In genomic region chr7:112310017-112310360, GRCm38 (mm10) we compare ENCODE assay signal across 19 mouse cellular contexts.
DNase-seq lines count a peak whose midpoint lies in the region; ATAC-seq and TF ChIP-seq lines count a peak whose summit lies in the region.
"Had no signal": no experiment of that assay in that cellular context is flagged by ENCODE, and none has a peak within 500 bp of the region (broad histone marks: within the 10 kb centered on the region; RNA-seq: fewer than 3 reads in every experiment).

No protein-coding gene starts in this region.

- H3K4me2 ChIP-seq in heart, embryonic 12.5 days, result no peak overlapping the region
- H3K4me2 ChIP-seq in lung, embryonic 16.5 days (ENCODE audit: low read depth, low read length), result no peak overlapping the region
- H3K4me2 ChIP-seq in stomach, embryonic 16.5 days (ENCODE audit: low read depth, low read length), result no peak overlapping the region
- H3K4me2 ChIP-seq: forebrain, embryonic 15.5 days; midbrain, embryonic 12.5 days had no signal

- no peak for TF ChIP-seq CTCF in kidney, adult 2 months (conservative IDR thresholded peaks at IDR 0.05; ENCODE audit: insufficient read depth, insufficient read length, low read depth, low read length)

- WGBS in heart, embryonic 12.5 days, result 70% methylated on average over 4 of the region's 4 CpGs
- WGBS in kidney, adult 2 months, result 68% methylated on average over 4 of the region's 4 CpGs
- 57% methylated on average over 4 of the region's 4 CpGs for WGBS in lung, embryonic 16.5 days
- 66% methylated on average over 4 of the region's 4 CpGs for WGBS in stomach, embryonic 16.5 days

- H3K9ac ChIP-seq in heart, embryonic 12.5 days, result no peak overlapping the region
- H3K9ac ChIP-seq in lung, embryonic 16.5 days (ENCODE audit: low read length), result no peak overlapping the region
- no peak overlapping the region for H3K9ac ChIP-seq in stomach, embryonic 16.5 days (ENCODE audit: low read length)
- H3K9ac ChIP-seq: forebrain, embryonic 15.5 days; midbrain, embryonic 12.5 days had no signal

- no peak for ATAC-seq in heart, embryonic 12.5 days (ENCODE audit: insufficient number of reproducible peaks, low FRiP score)
- peak; percentile 32 for ATAC-seq in lung, embryonic 16.5 days (ENCODE audit: low read depth)
- peak; percentile 35 for ATAC-seq in stomach, embryonic 16.5 days (ENCODE audit: insufficient read depth, low FRiP score)
- ATAC-seq: CD4-positive, CD25-positive, alpha-beta regulatory T cell, adult 4 months; forebrain, embryonic 15.5 days; hindbrain, embryonic 16.5 days had no signal

- H3K36me3 ChIP-seq in heart, embryonic 12.5 days, result peaks cover 94% of the 10 kb centered on the region
- no peaks in the 10 kb centered on the region for H3K36me3 ChIP-seq in kidney, adult 2 months (ENCODE audit: control insufficient read depth, insufficient read depth, low read length)
- H3K36me3 ChIP-seq in lung, embryonic 16.5 days (ENCODE audit: control insufficient read depth, insufficient read depth, low read length), result peaks cover 3% of the 10 kb centered on the region; the same call in 1 of the 2 replicates
- no peaks in the 10 kb centered on the region for H3K36me3 ChIP-seq in stomach, embryonic 16.5 days (ENCODE audit: control insufficient read depth, insufficient read depth, low read length)
- H3K36me3 ChIP-seq: forebrain, embryonic 15.5 days; midbrain, embryonic 12.5 days had no signal

- H3K4me1 ChIP-seq in heart, embryonic 12.5 days (replicated peaks), result peaks cover 75% of the 10 kb centered on the region
- H3K4me1 ChIP-seq in kidney, adult 2 months (ENCODE audit: control insufficient read depth, insufficient read depth, low read length), result no peaks in the 10 kb centered on the region
- H3K4me1 ChIP-seq in lung, embryonic 16.5 days (replicated peaks; ENCODE audit: control insufficient read depth, insufficient read depth, low read length), result peaks cover 7% of the 10 kb centered on the region
- 0 out of 2 replicates have a peak, but pooled peaks cover 10% of the 10 kb centered on the region for H3K4me1 ChIP-seq in stomach, embryonic 16.5 days (ENCODE audit: control insufficient read depth, insufficient read depth, low read length)
- H3K4me1 ChIP-seq: forebrain, embryonic 15.5 days had no signal

- TF ChIP-seq POLR2A in kidney, adult 2 months (IDR thresholded peaks at IDR 0.05; ENCODE audit: low read depth, low read length), result no peak

- H3K4me3 ChIP-seq in heart, embryonic 12.5 days, result no peak overlapping the region
- no peak overlapping the region for H3K4me3 ChIP-seq in kidney, adult 2 months (ENCODE audit: insufficient read depth, low read depth, low read length)
- H3K4me3 ChIP-seq in lung, embryonic 16.5 days (ENCODE audit: low read length), result no peak overlapping the region
- no peak overlapping the region for H3K4me3 ChIP-seq in stomach, embryonic 16.5 days (replicated peaks; ENCODE audit: low read length)
- H3K4me3 ChIP-seq: forebrain, embryonic 15.5 days; left cerebral cortex, adult 2 months; midbrain, embryonic 12.5 days had no signal

- H3K27ac ChIP-seq in heart, embryonic 12.5 days (ENCODE audit: poor library complexity, severe bottlenecking), result peak overlapping the region; percentile 60
- no peak overlapping the region for H3K27ac ChIP-seq in kidney, adult 2 months (ENCODE audit: insufficient read depth, low read depth, low read length)
- peak overlapping the region; percentile 78 for H3K27ac ChIP-seq in lung, embryonic 16.5 days (ENCODE audit: low read length)
- peak overlapping the region; percentile 44 for H3K27ac ChIP-seq in stomach, embryonic 16.5 days (ENCODE audit: low read length)
- H3K27ac ChIP-seq: forebrain, embryonic 15.5 days; left cerebral cortex, adult 2 months; midbrain, embryonic 12.5 days had no signal

- H3K27me3 ChIP-seq in heart, embryonic 12.5 days (replicated peaks), result no peaks in the 10 kb centered on the region
- no peaks in the 10 kb centered on the region for H3K27me3 ChIP-seq in kidney, adult 2 months (replicated peaks; ENCODE audit: control insufficient read depth, insufficient read depth, low read length)
- H3K27me3 ChIP-seq in lung, embryonic 16.5 days (ENCODE audit: control insufficient read depth, insufficient read depth, low read depth, low read length), result no peaks in the 10 kb centered on the region
- no peaks in the 10 kb centered on the region for H3K27me3 ChIP-seq in stomach, embryonic 16.5 days (ENCODE audit: control insufficient read depth, insufficient read depth, low read length)
- H3K27me3 ChIP-seq: forebrain, embryonic 15.5 days; midbrain, embryonic 12.5 days had no signal

- H3K9me3 ChIP-seq in heart, embryonic 12.5 days (replicated peaks), result no peaks in the 10 kb centered on the region
- H3K9me3 ChIP-seq in lung, embryonic 16.5 days (ENCODE audit: control insufficient read depth, low read length), result no peaks in the 10 kb centered on the region
- H3K9me3 ChIP-seq in stomach, embryonic 16.5 days (replicated peaks; ENCODE audit: control insufficient read depth, low read length), result no peaks in the 10 kb centered on the region
- H3K9me3 ChIP-seq: forebrain, embryonic 15.5 days; midbrain, embryonic 12.5 days had no signal

- no peak for DNase-seq in heart, adult 11 months
- DNase-seq in kidney, adult 2 months, result peak; percentile 53
- no peak for DNase-seq in kidney, adult 18-20 months
- DNase-seq in lung, postnatal 10 days, result no peak
- DNase-seq in adrenal gland, postnatal 4 days (ENCODE audit: low spot score in 2 of 2), result no peak
- DNase-seq: cerebellum, adult 11 months; embryo, embryonic 11 days; liver; right cerebral cortex, postnatal 4 days; thymus, adult 18-20 months; thymus, postnatal 4 days had no signal
